Mouse (Mus musculus): ENCODE measurements around the gene Acaa1b. TPM values are rescaled to one million over a fixed set of nuclear protein-coding genes. Genes with fewer than 3 reads are reported as not detected.

Gene Acaa1b
- total and polyA plus RNA-seq, 2 experiments from 2014 or later, result 3.9 to 4.0 TPM

DNA sequence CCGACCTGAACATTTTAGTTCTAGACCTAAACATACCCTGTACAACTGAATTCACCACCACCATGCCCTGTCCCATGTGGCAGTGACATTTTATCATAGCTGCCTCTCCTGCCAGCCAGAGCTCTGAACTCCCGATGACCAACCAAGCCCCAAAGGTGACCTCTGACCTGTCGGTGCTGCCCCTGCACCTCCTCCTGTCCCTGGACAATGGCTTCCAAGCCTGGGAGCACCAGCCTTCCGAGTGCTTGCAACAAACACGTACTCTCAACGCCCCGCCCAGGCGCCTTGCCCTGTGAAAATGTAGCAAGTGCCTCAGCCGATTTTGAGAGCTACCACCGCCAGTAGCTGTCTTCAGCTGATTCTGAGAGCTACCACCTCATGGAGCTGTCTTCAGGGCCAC is 11.8 kb downstream of the Acaa1b start:
- 43% methylated on average over 10 of the region's 10 CpGs for WGBS
- Histone ChIP-seq H3K9me3 (ENCODE audit: low read length) (no peaks in the 10 kb centered on the region), H3K9ac (replicated peaks; ENCODE audit: low read length) (no peak overlapping the region), H3K27ac (0 out of 2 replicates have a peak overlapping the region, but pooled peaks have one; percentile 20), H3K4me1 (ENCODE audit: insufficient read depth, low read length) (no peaks in the 10 kb centered on the region), H3K4me3 (ENCODE audit: low read length) (no peak overlapping the region), H3K27me3 (ENCODE audit: insufficient read depth, low read length) (no peaks in the 10 kb centered on the region), H3K36me3 (ENCODE audit: insufficient read depth, low read length) (no peaks in the 10 kb centered on the region), H3K4me2 (ENCODE audit: low read depth, low read length) (no peak overlapping the region)
- no peak for TF ChIP-seq CTCF (IDR thresholded peaks at IDR 0.05; ENCODE audit: low read depth)
- ATAC-seq (no peak), DNase-seq (ENCODE audit: low spot score) (no peak)

DNA sequence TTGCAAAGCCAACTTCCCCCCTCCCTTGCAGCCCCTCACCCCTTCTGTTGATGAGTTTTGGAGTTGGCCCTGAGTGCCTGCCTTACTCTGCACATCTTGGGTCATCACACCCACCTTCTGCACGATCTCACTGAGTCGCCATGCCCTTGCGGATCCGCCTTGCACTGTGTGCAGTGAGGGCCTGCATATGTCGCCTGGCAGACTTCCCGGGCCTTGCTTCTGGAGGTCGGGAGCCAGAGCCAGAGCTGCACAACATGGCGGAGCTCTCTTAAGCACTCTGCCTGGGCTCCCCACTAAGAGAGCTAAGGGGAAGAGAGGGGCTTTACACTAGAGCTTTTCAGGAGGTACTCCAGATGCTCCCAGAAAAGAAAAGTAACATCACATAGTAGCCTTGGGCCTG is 12.2 kb downstream of the Acaa1b start:
- no peak overlapping the region for H3K4me3 ChIP-seq (ENCODE audit: low read length)
- no peak overlapping the region for H3K4me2 ChIP-seq (ENCODE audit: low read depth, low read length)
- no peaks in the 10 kb centered on the region for H3K27me3 ChIP-seq (ENCODE audit: insufficient read depth, low read length)
- H3K9me3 ChIP-seq (ENCODE audit: low read length), result no peaks in the 10 kb centered on the region
- no peak for TF ChIP-seq CTCF (IDR thresholded peaks at IDR 0.05; ENCODE audit: low read depth)
- H3K9ac ChIP-seq (replicated peaks; ENCODE audit: low read length), result no peak overlapping the region
- ATAC-seq (peak; percentile 38; the same call in 1 of the 2 replicates), DNase-seq (ENCODE audit: low spot score) (peak; percentile 72)
- 57% methylated on average over 8 of the region's 8 CpGs for WGBS
- H3K36me3 ChIP-seq (ENCODE audit: insufficient read depth, low read length), result no peaks in the 10 kb centered on the region
- H3K27ac ChIP-seq, result 0 out of 2 replicates have a peak overlapping the region, but pooled peaks have one; percentile 20
- no peaks in the 10 kb centered on the region for H3K4me1 ChIP-seq (ENCODE audit: insufficient read depth, low read length)

DNA sequence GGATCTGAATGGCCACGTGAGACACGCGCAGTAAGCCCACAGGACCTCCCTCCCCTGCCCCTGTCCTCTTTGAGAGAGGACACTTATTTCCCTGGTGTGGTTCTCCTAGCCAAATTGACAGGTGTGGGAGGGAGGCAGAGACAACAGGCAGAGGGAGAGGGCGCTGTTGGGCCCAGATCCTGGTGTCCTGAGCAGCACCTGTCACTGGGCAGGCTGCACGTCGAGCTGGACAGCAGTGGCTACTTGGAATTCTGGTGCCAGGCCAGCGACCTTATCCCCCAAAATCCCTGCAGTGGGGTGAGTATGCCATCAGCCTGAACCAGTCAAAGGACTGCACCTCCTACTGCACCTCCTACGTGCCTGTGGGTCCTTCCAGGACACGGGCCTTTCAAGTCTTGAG is 13.5 kb downstream of the Acaa1b start:
- no peak overlapping the region for H3K4me3 ChIP-seq (ENCODE audit: low read length)
- H3K4me2 ChIP-seq (ENCODE audit: low read depth, low read length), result no peak overlapping the region
- DNase-seq (ENCODE audit: low spot score) (no peak), ATAC-seq (no peak)
- TF ChIP-seq CTCF (IDR thresholded peaks at IDR 0.05; ENCODE audit: low read depth), result no peak
- no peaks in the 10 kb centered on the region for H3K4me1 ChIP-seq (ENCODE audit: insufficient read depth, low read length)
- H3K27ac ChIP-seq, result no peak overlapping the region
- no peak overlapping the region for H3K9ac ChIP-seq (replicated peaks; ENCODE audit: low read length)
- H3K9me3 ChIP-seq (ENCODE audit: low read length), result no peaks in the 10 kb centered on the region
- H3K27me3 ChIP-seq (ENCODE audit: insufficient read depth, low read length), result no peaks in the 10 kb centered on the region
- 77% methylated on average over 9 of the region's 9 CpGs for WGBS
- no peaks in the 10 kb centered on the region for H3K36me3 ChIP-seq (ENCODE audit: insufficient read depth, low read length)

DNA sequence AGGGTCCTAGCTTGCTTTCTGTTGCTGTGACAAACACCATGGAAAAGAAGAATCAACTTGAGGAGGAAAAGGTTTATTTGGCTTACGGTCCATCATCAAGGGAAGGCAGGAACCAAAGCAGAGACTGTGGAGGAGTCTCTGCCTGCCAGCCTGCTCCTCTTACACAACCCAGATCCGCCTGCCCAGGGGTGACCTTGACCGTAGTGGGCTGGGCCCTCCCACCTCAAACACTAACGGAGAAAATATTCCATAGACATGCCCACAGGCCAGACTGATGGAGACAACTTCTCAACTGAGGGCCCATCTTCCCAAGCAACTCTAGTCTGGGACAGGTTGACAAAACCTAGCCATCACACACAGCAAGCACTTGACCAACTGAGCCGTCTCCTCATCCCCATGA is 14.8 kb downstream of the Acaa1b start:
- H3K27ac ChIP-seq, result no peak overlapping the region
- no peak for TF ChIP-seq CTCF (IDR thresholded peaks at IDR 0.05; ENCODE audit: low read depth)
- H3K4me1 ChIP-seq (ENCODE audit: insufficient read depth, low read length), result no peaks in the 10 kb centered on the region
- H3K9me3 ChIP-seq (ENCODE audit: low read length), result no peaks in the 10 kb centered on the region
- 90% methylated on average over 5 of the region's 5 CpGs for WGBS
- H3K4me2 ChIP-seq (ENCODE audit: low read depth, low read length), result no peak overlapping the region
- H3K9ac ChIP-seq (replicated peaks; ENCODE audit: low read length), result no peak overlapping the region
- H3K36me3 ChIP-seq (ENCODE audit: insufficient read depth, low read length), result no peaks in the 10 kb centered on the region
- ATAC-seq (no peak), DNase-seq (ENCODE audit: low spot score) (no peak)
- H3K27me3 ChIP-seq (ENCODE audit: insufficient read depth, low read length), result no peaks in the 10 kb centered on the region
- no peak overlapping the region for H3K4me3 ChIP-seq (ENCODE audit: low read length)

DNA sequence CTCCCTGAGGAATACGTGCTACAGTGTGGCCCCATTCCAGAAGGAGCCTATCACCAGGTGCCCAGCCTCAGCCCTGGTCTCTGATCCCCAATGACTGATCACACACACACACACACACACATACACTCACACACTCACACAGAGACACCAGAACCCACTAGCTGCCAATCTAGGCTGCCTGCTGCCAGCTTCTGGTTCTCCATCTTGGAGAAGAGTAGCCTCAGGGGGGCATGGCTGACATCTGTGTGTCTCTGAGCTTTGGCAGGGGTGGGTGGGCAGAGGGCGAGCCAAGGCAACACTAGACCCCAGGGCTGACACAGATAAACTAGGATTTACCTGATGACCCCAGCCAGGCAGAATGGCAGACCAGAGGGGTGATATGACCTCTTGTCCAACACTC is 18.1 kb downstream of the Acaa1b start:
- H3K4me2 ChIP-seq (ENCODE audit: low read depth, low read length), result no peak overlapping the region
- ATAC-seq (no peak), DNase-seq (ENCODE audit: low spot score) (peak; percentile 15)
- no peaks in the 10 kb centered on the region for H3K4me1 ChIP-seq (ENCODE audit: insufficient read depth, low read length)
- H3K27ac ChIP-seq, result no peak overlapping the region
- no peak for TF ChIP-seq CTCF (IDR thresholded peaks at IDR 0.05; ENCODE audit: low read depth)
- H3K36me3 ChIP-seq (ENCODE audit: insufficient read depth, low read length), result no peaks in the 10 kb centered on the region
- H3K9me3 ChIP-seq (ENCODE audit: low read length), result no peaks in the 10 kb centered on the region
- H3K4me3 ChIP-seq (ENCODE audit: low read length), result no peak overlapping the region
- H3K9ac ChIP-seq (replicated peaks; ENCODE audit: low read length), result no peak overlapping the region
- 68% methylated on average over 2 of the region's 2 CpGs for WGBS
- no peaks in the 10 kb centered on the region for H3K27me3 ChIP-seq (ENCODE audit: insufficient read depth, low read length)

DNA sequence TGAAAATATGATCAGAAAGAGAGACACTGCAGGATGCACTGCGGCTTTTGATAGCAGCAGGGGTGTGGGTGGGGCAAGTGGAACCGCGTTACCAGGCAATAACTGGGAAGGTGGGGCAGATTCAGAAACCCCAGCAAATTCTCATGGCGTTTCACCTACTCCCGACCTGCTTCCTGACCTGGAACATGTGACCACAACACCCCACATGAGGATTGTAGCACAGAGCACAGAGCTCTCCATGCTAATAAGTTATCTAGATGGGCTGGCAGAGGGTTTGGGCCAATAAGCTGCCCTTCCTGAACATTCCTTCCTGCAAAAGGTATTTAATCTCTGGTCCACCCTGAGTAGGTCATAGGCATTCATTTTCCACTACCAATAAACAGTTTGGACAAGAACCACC is 26.2 kb downstream of the Acaa1b start:
- TF ChIP-seq CTCF (IDR thresholded peaks at IDR 0.05; ENCODE audit: low read depth), result no peak
- no peak overlapping the region for H3K9ac ChIP-seq (replicated peaks; ENCODE audit: low read length)
- H3K4me1 ChIP-seq (ENCODE audit: insufficient read depth, low read length), result no peaks in the 10 kb centered on the region
- no peak for ATAC-seq
- H3K4me3 ChIP-seq (ENCODE audit: low read length), result no peak overlapping the region
- no peaks in the 10 kb centered on the region for H3K9me3 ChIP-seq (ENCODE audit: low read length)
- no peaks in the 10 kb centered on the region for H3K27me3 ChIP-seq (ENCODE audit: insufficient read depth, low read length)
- no peaks in the 10 kb centered on the region for H3K36me3 ChIP-seq (ENCODE audit: insufficient read depth, low read length)
- WGBS, result 58% methylated on average over 5 of the region's 5 CpGs
- no peak for DNase-seq (ENCODE audit: low spot score)
- H3K27ac ChIP-seq, result no peak overlapping the region
- H3K4me2 ChIP-seq (ENCODE audit: low read depth, low read length), result no peak overlapping the region

DNA sequence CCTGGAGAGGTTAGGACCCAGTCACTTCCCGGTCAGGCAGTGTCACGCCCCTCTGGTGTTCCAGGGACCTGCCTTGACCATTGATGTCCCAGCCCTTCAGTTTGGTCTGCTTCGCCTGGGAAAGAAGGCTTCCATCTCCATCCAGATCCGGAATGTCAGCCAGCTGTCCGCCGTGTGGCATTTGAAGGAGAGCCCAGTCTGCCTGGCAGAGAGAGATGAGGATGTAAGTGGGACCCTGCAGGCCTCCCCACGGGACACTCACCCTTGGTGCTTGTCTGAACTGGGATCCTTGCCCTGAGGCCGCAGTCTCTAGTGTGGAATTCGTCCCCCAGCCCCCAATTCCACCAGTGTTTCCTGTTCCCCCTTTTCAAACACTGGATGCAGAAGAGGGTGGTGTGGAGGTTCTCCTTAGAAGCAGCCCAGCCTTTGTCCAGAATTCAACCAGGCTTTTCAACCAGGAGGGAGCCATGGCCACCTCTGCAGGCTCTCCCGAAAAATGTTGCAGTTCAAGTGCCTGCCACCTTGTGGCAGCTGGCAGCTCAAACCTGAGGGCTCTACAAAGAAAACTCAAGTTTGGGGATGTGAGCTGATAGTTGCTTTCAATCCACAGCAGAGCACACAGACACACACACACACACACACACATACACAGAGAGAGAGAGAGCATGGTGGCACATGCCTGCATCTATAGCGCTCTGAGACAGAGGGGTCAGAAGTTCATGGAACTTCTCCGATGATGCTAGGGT is 28.3 kb downstream of the Acaa1b start:
- no peak for ATAC-seq
- Histone ChIP-seq H3K4me3 (ENCODE audit: low read length) (no peak overlapping the region), H3K4me2 (ENCODE audit: low read depth, low read length) (no peak overlapping the region), H3K9ac (replicated peaks; ENCODE audit: low read length) (no peak overlapping the region), H3K4me1 (ENCODE audit: insufficient read depth, low read length) (no peaks in the 10 kb centered on the region), H3K36me3 (ENCODE audit: insufficient read depth, low read length) (no peaks in the 10 kb centered on the region), H3K27ac (no peak overlapping the region), H3K9me3 (ENCODE audit: low read length) (no peaks in the 10 kb centered on the region), H3K27me3 (ENCODE audit: insufficient read depth, low read length) (no peaks in the 10 kb centered on the region)
- DNase-seq (ENCODE audit: low spot score), result peak; percentile 38
- WGBS, result 81% methylated on average over 12 of the region's 12 CpGs
- peak; percentile 56 for TF ChIP-seq CTCF (IDR thresholded peaks at IDR 0.05; ENCODE audit: low read depth)

Data from hindbrain, postnatal 0 days (tissue).